Mouse (Mus musculus): ENCODE measurements around the gene Rtn2.

GRCm38 (mm10) chr7:19279581-19280114 lies 2.8 kb upstream of the Rtn2 start, which contains the start of gene Ppm1n:
- TF ChIP-seq POLR2A (IDR thresholded peaks at IDR 0.05; ENCODE audit: low read depth, low read length) (no peak), CTCF (IDR thresholded peaks at IDR 0.05; ENCODE audit: extremely low read depth, insufficient read depth, insufficient read length, insufficient replicate concordance) (no peak)
